Mouse (Mus musculus): ENCODE data around the gene Cngb1. TPM values are rescaled to one million over a fixed set of nuclear protein-coding genes. Genes with fewer than 3 reads are reported as not detected.

The Cngb1 gene
- polyA plus RNA-seq, 1 experiment from 2014 or later, result 0.12 TPM

- Histone ChIP-seq H3K4me1 (replicated peaks) (no peaks in the 10 kb centered on the region), H3K36me3 (replicated peaks) (no peaks in the 10 kb centered on the region), H3K9me3 (replicated peaks) (no peaks in the 10 kb centered on the region), H3K4me2 (no peak overlapping the region), H3K27me3 (no peaks in the 10 kb centered on the region), H3K9ac (no peak overlapping the region), H3K4me3 (replicated peaks) (no peak overlapping the region), H3K27ac (replicated peaks) (no peak overlapping the region)
- 63% methylated on average over 11 of the region's 11 CpGs for WGBS (ENCODE audit: insufficient replicate concordance)
- no peak for ATAC-seq (ENCODE audit: insufficient read depth)
These were observed 90.5 kb downstream of the Cngb1 start for GRCm38 (mm10) chr8:95215709-95216360.

GRCm38 (mm10) chr8:95209924-95210323 lies 96.5 kb downstream of the Cngb1 start:
- no peak overlapping the region for H3K9ac ChIP-seq
- no peak overlapping the region for H3K27ac ChIP-seq (replicated peaks)
- no peak overlapping the region for H3K4me2 ChIP-seq
- H3K27me3 ChIP-seq, result no peaks in the 10 kb centered on the region
- WGBS (ENCODE audit: insufficient replicate concordance), result 39% methylated on average over 11 of the region's 11 CpGs
- no peak overlapping the region for H3K4me3 ChIP-seq (replicated peaks)
- ATAC-seq (ENCODE audit: insufficient read depth), result no peak
- no peaks in the 10 kb centered on the region for H3K9me3 ChIP-seq (replicated peaks)
- H3K4me1 ChIP-seq (replicated peaks), result no peaks in the 10 kb centered on the region
- no peaks in the 10 kb centered on the region for H3K36me3 ChIP-seq (replicated peaks)

DNA sequence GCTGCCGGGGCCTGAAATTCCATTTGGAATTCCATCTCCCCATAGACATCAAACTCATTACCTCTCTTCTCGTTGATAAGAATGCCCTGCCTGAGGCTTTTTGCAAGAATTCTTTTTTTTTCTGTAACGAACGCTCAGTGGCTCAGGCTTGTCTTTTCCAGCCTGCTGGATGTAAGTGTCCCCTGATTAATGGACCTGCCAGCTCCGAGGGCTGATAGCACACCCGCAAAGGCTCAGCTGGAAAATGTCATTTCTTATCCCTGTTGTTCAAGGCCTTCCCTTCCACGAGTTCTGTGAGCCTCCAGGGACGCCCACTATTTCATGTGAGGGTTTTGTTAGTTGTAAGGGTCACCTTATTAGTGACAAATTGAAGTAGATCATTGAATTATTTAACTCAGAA lies 100.4 kb downstream of the Cngb1 start:
- Histone ChIP-seq H3K4me2 (no peak overlapping the region), H3K4me3 (replicated peaks) (no peak overlapping the region), H3K27me3 (no peaks in the 10 kb centered on the region), H3K9me3 (replicated peaks) (no peaks in the 10 kb centered on the region), H3K27ac (replicated peaks) (no peak overlapping the region), H3K4me1 (replicated peaks) (0 out of 2 replicates have a peak, but pooled peaks cover 4% of the 10 kb centered on the region), H3K9ac (no peak overlapping the region), H3K36me3 (replicated peaks) (no peaks in the 10 kb centered on the region)
- 35% methylated on average over 8 of the region's 8 CpGs for WGBS (ENCODE audit: insufficient replicate concordance)
- ATAC-seq (ENCODE audit: insufficient read depth), result no peak

DNA sequence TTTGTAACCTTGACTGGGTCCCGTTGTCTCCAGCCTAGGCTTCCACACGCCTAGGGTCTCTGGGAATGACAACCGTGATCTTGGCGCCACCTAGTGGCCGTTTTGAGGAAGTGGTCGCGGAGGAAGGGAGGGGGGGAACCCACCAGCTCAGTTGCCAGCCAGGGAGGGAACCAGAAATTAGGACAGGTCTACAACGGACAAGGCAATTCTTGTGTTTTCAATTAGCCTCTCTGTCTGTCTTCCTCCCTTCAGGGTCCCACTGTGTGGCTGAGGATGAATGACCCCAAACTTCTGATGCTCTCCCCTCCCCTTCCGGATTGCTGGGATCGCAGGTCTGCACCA lies 102.4 kb downstream of the Cngb1 start:
- 19% methylated on average over 10 of the region's 10 CpGs for WGBS (ENCODE audit: insufficient replicate concordance)
- no peak overlapping the region for H3K9ac ChIP-seq
- ATAC-seq (ENCODE audit: insufficient read depth), result no peak
- no peak overlapping the region for H3K4me3 ChIP-seq (replicated peaks)
- H3K9me3 ChIP-seq (replicated peaks), result no peaks in the 10 kb centered on the region
- 0 out of 2 replicates have a peak, but pooled peaks cover 4% of the 10 kb centered on the region for H3K4me1 ChIP-seq (replicated peaks)
- H3K27me3 ChIP-seq, result no peaks in the 10 kb centered on the region
- no peaks in the 10 kb centered on the region for H3K36me3 ChIP-seq (replicated peaks)
- no peak overlapping the region for H3K27ac ChIP-seq (replicated peaks)
- no peak overlapping the region for H3K4me2 ChIP-seq

DNA sequence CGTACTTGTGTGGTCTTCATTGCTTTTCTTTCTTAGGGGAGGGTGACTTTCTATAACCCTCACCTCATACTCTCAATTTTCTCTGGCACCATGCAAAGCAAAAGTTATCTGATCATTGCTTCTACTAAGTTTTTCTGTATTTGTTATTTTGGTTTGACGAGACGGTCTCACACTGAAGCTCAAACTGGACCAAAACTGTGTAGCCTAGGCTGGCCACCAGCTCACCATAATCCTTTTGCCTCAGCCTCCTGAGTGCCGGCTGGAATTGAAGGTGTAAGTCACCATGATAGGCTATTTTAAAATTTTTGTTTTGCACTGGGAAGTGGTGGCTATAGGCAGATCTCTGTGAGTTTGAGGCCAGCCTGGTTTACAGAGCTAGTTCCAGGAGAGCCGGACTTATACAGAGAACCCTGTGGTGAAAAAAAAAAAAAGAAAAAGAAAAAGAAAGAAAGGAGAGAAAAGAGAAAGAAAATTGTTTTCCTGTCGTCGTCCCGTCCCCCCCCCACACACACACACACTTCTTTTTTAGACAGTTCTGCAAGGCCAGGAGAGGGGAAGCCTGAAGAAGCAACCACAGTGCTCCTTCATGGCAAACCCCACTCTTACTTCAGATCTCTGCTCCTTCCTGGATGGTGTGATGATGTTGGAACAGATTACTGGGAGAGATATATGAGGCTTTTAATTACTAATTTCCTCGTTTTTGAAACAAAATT lies 102.9 kb downstream of the Cngb1 start:
- H3K27me3 ChIP-seq, result no peaks in the 10 kb centered on the region
- no peaks in the 10 kb centered on the region for H3K36me3 ChIP-seq (replicated peaks)
- H3K9ac ChIP-seq, result no peak overlapping the region
- H3K4me1 ChIP-seq (replicated peaks), result 0 out of 2 replicates have a peak, but pooled peaks cover 4% of the 10 kb centered on the region
- ATAC-seq (ENCODE audit: insufficient read depth), result no peak
- no peak overlapping the region for H3K4me3 ChIP-seq (replicated peaks)
- H3K4me2 ChIP-seq, result no peak overlapping the region
- 36% methylated on average over 9 of the region's 9 CpGs for WGBS (ENCODE audit: insufficient replicate concordance)
- no peaks in the 10 kb centered on the region for H3K9me3 ChIP-seq (replicated peaks)
- no peak overlapping the region for H3K27ac ChIP-seq (replicated peaks)

GRCm38 (mm10) chr8:95202649-95203275 lies 103.6 kb downstream of the Cngb1 start, which contains the start of gene Kifc3:
Gene Kifc3, minus strand, starts transcription at chr8:95202812.
- Histone ChIP-seq H3K4me2 (no peak within 1 kb of the TSS), H3K27ac (replicated peaks) (no peak within 1 kb of the TSS), H3K27me3 (no peaks in the 10 kb centered on the region), H3K9me3 (replicated peaks) (no peaks in the 10 kb centered on the region), H3K4me1 (replicated peaks) (0 out of 2 replicates have a peak, but pooled peaks cover 4% of the 10 kb centered on the region), H3K4me3 (replicated peaks) (no peak within 1 kb of the TSS), H3K36me3 (replicated peaks) (no peaks in the 10 kb centered on the region), H3K9ac (no peak within 1 kb of the TSS)
- no peak for ATAC-seq (ENCODE audit: insufficient read depth)
- WGBS (ENCODE audit: insufficient replicate concordance), result 63% methylated on average over 14 of the region's 14 CpGs

DNA sequence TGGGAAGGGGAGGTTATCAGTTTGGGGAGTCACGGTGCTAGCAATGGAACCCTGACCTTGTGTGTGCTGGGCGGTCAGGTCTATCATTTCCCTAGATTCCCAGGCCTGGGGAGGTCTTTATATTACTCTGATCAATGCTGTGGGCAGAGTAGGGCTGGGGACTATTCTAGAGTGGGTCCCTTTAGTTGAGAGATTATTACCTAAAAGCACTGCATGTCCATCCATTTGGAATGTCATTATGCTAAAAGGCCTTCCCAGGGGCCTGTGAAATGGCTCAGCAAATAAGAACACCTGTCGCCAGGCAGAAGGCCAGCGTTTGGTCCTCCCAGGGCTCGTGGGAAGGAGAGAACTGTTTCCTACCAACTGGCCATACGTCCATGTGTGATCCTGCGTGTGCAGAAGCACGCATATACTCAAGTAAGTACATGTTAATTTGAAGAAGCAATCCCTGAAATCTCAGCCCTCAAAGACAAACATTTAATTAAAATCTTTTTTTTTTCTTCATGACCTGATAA lies 104.3 kb downstream of the Cngb1 start:
- H3K4me1 ChIP-seq (replicated peaks), result 0 out of 2 replicates have a peak, but pooled peaks cover 4% of the 10 kb centered on the region

DNA sequence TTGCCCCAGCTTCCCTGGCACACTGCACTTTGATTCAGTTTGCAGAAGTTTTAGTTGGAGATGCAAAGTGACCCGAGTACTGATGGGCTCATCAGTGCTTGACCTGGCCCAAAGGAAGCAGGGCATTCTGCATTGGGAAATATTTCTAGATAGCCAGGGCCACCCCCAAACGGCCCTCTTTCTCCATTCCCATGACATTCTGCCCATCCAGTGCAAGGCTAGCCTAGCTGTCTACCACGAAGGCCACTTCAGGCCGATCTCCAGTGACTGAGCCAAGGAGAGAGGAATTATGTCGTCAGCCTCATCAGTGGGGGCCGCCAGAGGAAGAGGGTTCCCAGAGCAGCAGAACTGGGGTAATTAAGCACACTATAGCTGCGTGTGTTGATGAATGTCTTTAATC lies 104.9 kb downstream of the Cngb1 start:
- Histone ChIP-seq H3K9ac (no peak overlapping the region), H3K9me3 (replicated peaks) (no peaks in the 10 kb centered on the region), H3K4me2 (no peak overlapping the region), H3K36me3 (replicated peaks) (no peaks in the 10 kb centered on the region), H3K27ac (replicated peaks) (no peak overlapping the region), H3K27me3 (no peaks in the 10 kb centered on the region), H3K4me3 (replicated peaks) (no peak overlapping the region), H3K4me1 (replicated peaks) (0 out of 2 replicates have a peak, but pooled peaks cover 4% of the 10 kb centered on the region)
- ATAC-seq (ENCODE audit: insufficient read depth), result no peak
- 55% methylated on average over 7 of the region's 7 CpGs for WGBS (ENCODE audit: insufficient replicate concordance)

More for the DNA sequence above, 104.3 kb downstream of the Cngb1 start:
- H3K4me3 ChIP-seq (replicated peaks), result no peak overlapping the region
- H3K36me3 ChIP-seq (replicated peaks), result no peaks in the 10 kb centered on the region
- no peak overlapping the region for H3K27ac ChIP-seq (replicated peaks)
- H3K27me3 ChIP-seq, result no peaks in the 10 kb centered on the region
- H3K9me3 ChIP-seq (replicated peaks), result no peaks in the 10 kb centered on the region
- no peak for ATAC-seq (ENCODE audit: insufficient read depth)
- no peak overlapping the region for H3K9ac ChIP-seq
- WGBS (ENCODE audit: insufficient replicate concordance), result 68% methylated on average over 8 of the region's 8 CpGs
- no peak overlapping the region for H3K4me2 ChIP-seq

DNA sequence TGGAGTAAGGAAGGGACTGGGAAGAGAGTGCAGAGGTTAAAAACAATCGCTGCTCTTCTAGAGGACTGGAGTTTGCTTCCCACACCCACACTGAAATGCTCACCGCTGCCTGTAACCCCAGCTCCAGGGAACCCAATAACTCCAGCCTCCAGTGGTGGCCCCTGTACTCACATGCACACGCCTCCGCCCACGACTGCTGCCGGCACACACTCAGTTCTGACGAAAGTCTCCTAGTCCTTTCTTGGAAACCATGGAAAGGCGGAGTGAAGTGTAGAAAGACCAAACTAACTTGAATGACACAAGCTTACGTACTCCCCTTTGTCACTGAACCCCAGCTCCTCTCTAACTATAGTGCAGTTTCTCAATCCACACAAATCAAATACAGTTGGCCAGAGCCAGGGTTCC lies 106.4 kb downstream of the Cngb1 start:
- no peak overlapping the region for H3K27ac ChIP-seq (replicated peaks)
- H3K9ac ChIP-seq, result no peak overlapping the region
- ATAC-seq (ENCODE audit: insufficient read depth), result peak; percentile 28; the same call in 1 of the 2 replicates

DNA sequence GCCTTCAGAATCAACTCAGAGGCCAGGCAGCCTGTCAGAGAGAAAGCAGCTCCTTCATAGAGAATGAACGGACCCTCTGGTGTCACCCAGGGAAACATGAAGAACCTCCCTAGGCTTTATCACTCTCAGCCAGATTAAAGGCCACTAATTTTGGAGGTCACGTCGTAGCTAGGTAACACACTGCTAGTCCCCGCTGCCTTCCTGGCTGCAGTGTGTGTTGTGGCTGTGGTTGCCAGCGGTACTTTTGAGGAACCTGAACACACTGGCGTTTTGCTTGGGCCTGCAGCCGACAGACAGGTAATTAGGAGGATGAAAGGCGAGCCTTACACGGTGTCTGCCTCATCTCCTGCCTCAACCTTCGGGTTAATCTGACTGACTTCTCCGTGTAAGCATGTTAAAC lies 110.7 kb downstream of the Cngb1 start:
- Histone ChIP-seq H3K9me3 (replicated peaks) (no peaks in the 10 kb centered on the region), H3K4me2 (no peak overlapping the region), H3K27ac (replicated peaks) (no peak overlapping the region), H3K27me3 (no peaks in the 10 kb centered on the region), H3K9ac (no peak overlapping the region), H3K4me3 (replicated peaks) (no peak overlapping the region), H3K4me1 (replicated peaks) (no peaks in the 10 kb centered on the region), H3K36me3 (replicated peaks) (no peaks in the 10 kb centered on the region)
- WGBS (ENCODE audit: insufficient replicate concordance), result 45% methylated on average over 11 of the region's 11 CpGs
- ATAC-seq (ENCODE audit: insufficient read depth), result no peak

More for the DNA sequence above, 106.4 kb downstream of the Cngb1 start:
- no peaks in the 10 kb centered on the region for H3K27me3 ChIP-seq
- H3K4me2 ChIP-seq, result no peak overlapping the region
- 68% methylated on average over 9 of the region's 9 CpGs for WGBS (ENCODE audit: insufficient replicate concordance)
- no peak overlapping the region for H3K4me3 ChIP-seq (replicated peaks)
- H3K4me1 ChIP-seq (replicated peaks), result 0 out of 2 replicates have a peak, but pooled peaks cover 4% of the 10 kb centered on the region
- no peaks in the 10 kb centered on the region for H3K9me3 ChIP-seq (replicated peaks)
- H3K36me3 ChIP-seq (replicated peaks), result no peaks in the 10 kb centered on the region
